Mouse (Mus musculus) midbrain, embryonic 11.5 days (tissue): ENCODE data around the gene Rap1a. TPM values are rescaled to one million over a fixed set of nuclear protein-coding genes. Genes with fewer than 3 reads are reported as not detected.

Experiments used
- ATAC-seq: fragments of 200-750 bp; cut with Nextera tagmentation; 2 replicates; pipeline ENCODE4 v1.8.0; 2017; ENCODE audit warnings: moderate TSS enrichment, moderate library complexity; ENCODE audit not compliant: low FRiP score
- DNase-seq: peaks from one replicate; pipeline ENCODE4 v3.0.0; 2015; ENCODE audit warnings: low spot score; ENCODE audit errors: missing footprints
- H3K27ac ChIP-seq: fragments of 300-500 bp; sonication (generic); 2 replicates; pipeline ENCODE4 v1.5.1; 2014; ENCODE audit warnings: low read depth, low read length
- H3K27me3 ChIP-seq: fragments of 300-500 bp; sonication (generic); 2 replicates; pipeline ENCODE4 v1.6.1; 2014; ENCODE audit warnings: mild to moderate bottlenecking, low read length, moderate library complexity, mixed read lengths; ENCODE audit not compliant: control insufficient read depth, insufficient read depth
- H3K36me3 ChIP-seq: fragments of 300-500 bp; sonication (generic); 2 replicates; pipeline ENCODE4 v1.6.1; 2014; ENCODE audit warnings: mild to moderate bottlenecking, low read length, moderate library complexity, mixed read lengths; ENCODE audit not compliant: control insufficient read depth, insufficient read depth
- H3K4me1 ChIP-seq: fragments of 300-500 bp; sonication (generic); 2 replicates; pipeline ENCODE4 v1.6.1; 2014; ENCODE audit warnings: low read length; ENCODE audit not compliant: control insufficient read depth, insufficient read depth
- H3K4me2 ChIP-seq: fragments of 300-500 bp; sonication (generic); 2 replicates; pipeline ENCODE4 v1.6.1; 2014; ENCODE audit warnings: mild to moderate bottlenecking, moderate library complexity
- H3K4me3 ChIP-seq: fragments of 300-500 bp; sonication (generic); 2 replicates; pipeline ENCODE4 v1.5.1; 2014; ENCODE audit warnings: low read depth, low read length
- H3K9ac ChIP-seq: fragments of 300-500 bp; sonication (generic); 2 replicates; pipeline ENCODE4 v1.6.1; 2014; ENCODE audit warnings: low read length
- H3K9me3 ChIP-seq: fragments of 300-500 bp; sonication (generic); 2 replicates; pipeline ENCODE4 v1.6.1; 2016; ENCODE audit warnings: low read length; ENCODE audit not compliant: control insufficient read depth
- WGBS: fragments of 180-500 bp; shearing (Covaris S2); extraction: QIAGEN DNeasy Blood & Tissue Kit; methylation state at CpG from one replicate; pipeline ENCODE4 v1.1.7; 2014; 5-methylcytosine and 5-hydroxymethylcytosine counted together
- polyA plus RNA-seq: library from polyadenylated mRNA; unstranded; fragments of >200 nt; fragmentation: Nextera tagmentation; extraction: Ambion mirVana; gene quantifications from 2 replicates; pipeline ENCODE4 v1.2.1, GENCODE M21; 2014

Gene Rap1a
- polyA plus RNA-seq, 1 experiment from 2014 or later, result 87.0 TPM

- no peaks in the 10 kb centered on the region for H3K27me3 ChIP-seq
- 10% methylated on average over 58 of the region's 60 CpGs for WGBS
- DNase-seq, result peak; percentile 91
- peak overlapping the region; percentile 93 for H3K9ac ChIP-seq
- H3K9me3 ChIP-seq, result no peaks in the 10 kb centered on the region
- H3K27ac ChIP-seq, result peak overlapping the region; percentile 74
- ATAC-seq, result peak; percentile 80; the same call in 1 of the 2 replicates
- peak overlapping the region; percentile 74 for H3K4me2 ChIP-seq
- peaks cover 6% of the 10 kb centered on the region; the same call in 1 of the 2 replicates for H3K36me3 ChIP-seq
- peaks cover 8% of the 10 kb centered on the region; the same call in 1 of the 2 replicates for H3K4me1 ChIP-seq
- H3K4me3 ChIP-seq, result peak overlapping the region; percentile 92
Measured at GRCm38 (mm10) chr3:105686394-105687323, 114.5 kb downstream of the Rap1a start.

- H3K9me3 ChIP-seq, result no peaks in the 10 kb centered on the region
- H3K27ac ChIP-seq, result no peak overlapping the region
- no peak overlapping the region for H3K4me3 ChIP-seq
- DNase-seq, result peak; percentile 80
- no peak for ATAC-seq
- no peak overlapping the region for H3K9ac ChIP-seq
- no peak overlapping the region for H3K4me2 ChIP-seq
- no peaks in the 10 kb centered on the region for H3K27me3 ChIP-seq
- H3K36me3 ChIP-seq, result peaks cover 20% of the 10 kb centered on the region
- 95% methylated on average over 7 of the region's 7 CpGs for WGBS
- no peaks in the 10 kb centered on the region for H3K4me1 ChIP-seq
Measured at GRCm38 (mm10) chr3:105680346-105680745, 120.8 kb downstream of the Rap1a start.

Other genes with a start within 250 kb of the Rap1a start
- gene Ddx20, start 113.8 kb downstream of the Rap1a start, polyA plus RNA-seq, result 46.3 and 52.7 TPM in 2 replicates
- gene Inka2, start 96.7 kb downstream of the Rap1a start, polyA plus RNA-seq, result 0.34 and 0.56 TPM in 2 replicates
- not detected in 2 replicates for gene Adora3, start 69.5 kb upstream of the Rap1a start, polyA plus RNA-seq
- not detected in 2 replicates for gene Tmigd3, start 69.6 kb upstream of the Rap1a start, polyA plus RNA-seq
- 0.63 and 0.83 TPM in 2 replicates for gene I830077J02Rik, start 131.3 kb upstream of the Rap1a start, polyA plus RNA-seq
- gene Wdr77, start 158.0 kb upstream of the Rap1a start, polyA plus RNA-seq, result 132 and 136 TPM in 2 replicates
- gene Atp5f1, start 158.8 kb upstream of the Rap1a start, polyA plus RNA-seq, result 566 and 581 TPM in 2 replicates
- gene Ovgp1, start 172.4 kb upstream of the Rap1a start, polyA plus RNA-seq, result 2.6 and 4.3 TPM in 2 replicates
- gene Pifo, start 213.3 kb upstream of the Rap1a start, polyA plus RNA-seq, result 0.20 TPM in 1 of 2 replicates, not detected in the other
- gene Chil5, start 231.5 kb upstream of the Rap1a start, polyA plus RNA-seq, result not detected in 2 replicates